Mouse (Mus musculus) embryo, embryonic 10.5 days (tissue): Measurements from ENCODE around the gene BC049352.
A peak's percentile ranks its signal among the peaks of the same experiment; 100 is the strongest.

ENCODE experiments used
- DNase-seq: peaks from one replicate; pipeline ENCODE4 v3.0.0-alpha.2; 2015; ENCODE audit warnings: low spot score

BC049352 gene

DNA sequence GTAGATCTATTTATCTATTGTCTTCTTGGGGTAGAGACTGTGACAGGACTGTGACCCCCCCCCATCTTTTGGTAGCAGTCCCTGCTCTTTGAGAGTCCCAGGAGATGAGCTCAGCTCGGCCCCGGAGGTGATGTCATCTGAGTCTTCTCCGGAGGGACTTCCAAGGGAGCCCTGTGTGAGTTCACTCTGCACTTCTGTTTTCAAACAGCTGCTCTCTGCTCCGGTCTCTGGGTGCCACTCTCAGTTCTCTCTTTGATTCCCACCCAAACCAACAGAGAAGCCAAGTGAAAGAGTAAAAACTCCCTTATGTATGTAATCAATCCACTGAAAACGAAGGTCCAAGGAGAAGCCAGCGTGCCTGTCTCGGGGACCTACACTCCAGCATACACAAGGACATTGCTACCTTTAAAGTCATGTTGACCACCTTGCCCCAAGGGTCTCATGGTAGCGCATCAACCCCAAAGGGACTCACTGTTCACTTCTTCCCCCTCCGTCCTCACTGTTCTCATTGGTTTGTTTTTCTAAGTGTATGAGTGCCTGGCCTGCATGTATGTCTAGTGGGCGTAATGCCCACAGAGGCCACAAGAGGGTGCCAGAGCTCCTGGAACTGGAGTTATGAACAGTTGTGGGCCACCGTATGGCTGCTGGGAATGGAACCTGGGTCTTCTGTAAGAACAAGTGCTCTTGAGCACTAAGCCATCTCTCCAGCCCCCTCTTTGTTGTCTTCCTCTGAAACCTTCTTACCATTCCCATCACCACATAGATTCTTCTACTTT is 117.6 kb downstream of the BC049352 start:
- peak; percentile 65 for DNase-seq
